Mouse (Mus musculus): ENCODE data around the gene D1Ertd622e.

DNA sequence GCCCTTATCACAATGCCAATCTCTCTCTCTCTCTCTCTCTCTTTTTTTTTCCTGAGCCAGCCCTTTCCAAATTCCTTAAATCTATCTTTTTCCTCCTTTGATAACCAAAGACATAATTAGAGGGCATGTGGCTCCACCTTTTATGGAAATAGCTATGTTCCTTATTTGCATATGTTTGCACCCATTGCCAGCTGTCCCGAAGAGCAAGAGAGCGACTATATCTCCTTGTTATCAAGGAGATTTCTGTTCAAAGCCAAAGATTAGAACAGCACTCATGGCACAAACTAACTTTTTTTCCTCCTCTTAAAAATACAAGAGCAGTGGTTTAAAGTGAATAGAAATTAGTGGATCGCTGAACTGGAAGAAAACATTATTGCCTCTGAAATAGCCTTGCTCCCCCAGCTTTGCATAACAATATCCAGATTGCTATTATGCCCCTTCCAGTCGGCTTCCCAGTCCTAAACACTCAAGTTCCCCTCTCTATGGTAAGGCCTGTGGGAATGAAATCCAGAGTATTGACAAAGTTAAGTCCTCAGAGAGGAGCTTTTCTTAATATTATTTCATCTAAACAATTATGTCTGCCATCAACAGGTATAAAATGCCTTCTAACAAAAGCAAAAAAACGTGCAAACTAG is 39.2 kb downstream of the D1Ertd622e start:
- TF ChIP-seq POLR2A (IDR thresholded peaks at IDR 0.05; ENCODE audit: borderline replicate concordance, control insufficient read depth, low read depth, low read length) (no peak), CTCF (IDR thresholded peaks at IDR 0.05; ENCODE audit: control insufficient read depth, insufficient read depth, low read length) (no peak)

All from bone marrow, adult 2 months (tissue).